Mouse (Mus musculus) hindbrain, embryonic 11.5 days (tissue): ENCODE data around the gene Cyth3. TPM values are rescaled to one million over a fixed set of nuclear protein-coding genes. Genes with fewer than 3 reads are reported as not detected.

ENCODE experiments used
- ATAC-seq: fragments of 200-750 bp; cut with Nextera tagmentation; 2 replicates; pipeline ENCODE4 v1.8.0; 2017; ENCODE audit warnings: mild to moderate bottlenecking, moderate TSS enrichment, moderate library complexity; ENCODE audit not compliant: low FRiP score
- DNase-seq: peaks from one replicate; pipeline ENCODE4 v3.0.0-alpha.2; 2015; ENCODE audit warnings: low spot score
- H3K27ac ChIP-seq: fragments of 300-500 bp; sonication (generic); 2 replicates; pipeline ENCODE4 v1.5.1; 2014; ENCODE audit warnings: mild to moderate bottlenecking, low read depth, low read length
- H3K27me3 ChIP-seq: fragments of 300-500 bp; sonication (generic); 2 replicates; pipeline ENCODE4 v1.6.1; 2014; ENCODE audit warnings: mild to moderate bottlenecking, low read length, moderate library complexity, mixed read lengths; ENCODE audit not compliant: control insufficient read depth, insufficient read depth
- H3K36me3 ChIP-seq: fragments of 300-500 bp; sonication (generic); 2 replicates; pipeline ENCODE4 v1.6.1; 2014; ENCODE audit warnings: mild to moderate bottlenecking, low read length, moderate library complexity, mixed read lengths; ENCODE audit not compliant: control insufficient read depth, insufficient read depth
- H3K4me1 ChIP-seq: fragments of 300-500 bp; sonication (generic); replicated peaks from 2 replicates; pipeline ENCODE4 v1.6.1; 2014; ENCODE audit warnings: low read length, mixed read lengths; ENCODE audit not compliant: control insufficient read depth, insufficient read depth
- H3K4me2 ChIP-seq: fragments of 300-500 bp; sonication (generic); replicated peaks from 2 replicates; pipeline ENCODE4 v1.6.1; 2014; ENCODE audit warnings: mild to moderate bottlenecking, low read depth, low read length
- H3K4me3 ChIP-seq: fragments of 300-500 bp; sonication (generic); 2 replicates; pipeline ENCODE4 v1.5.1; 2014; ENCODE audit warnings: low read depth, low read length
- H3K9ac ChIP-seq: fragments of 300-500 bp; sonication (generic); 2 replicates; pipeline ENCODE4 v1.6.1; 2014; ENCODE audit warnings: low read depth, low read length
- H3K9me3 ChIP-seq: fragments of 300-500 bp; sonication (generic); 2 replicates; pipeline ENCODE4 v1.6.1; 2016; ENCODE audit warnings: low read length; ENCODE audit not compliant: control insufficient read depth
- WGBS: fragments of 180-500 bp; shearing (Covaris S2); extraction: QIAGEN DNeasy Blood & Tissue Kit; methylation state at CpG from one replicate; pipeline ENCODE4 v1.1.7; 2014; 5-methylcytosine and 5-hydroxymethylcytosine counted together
- polyA plus RNA-seq: library from polyadenylated mRNA; unstranded; fragments of >200 nt; fragmentation: Nextera tagmentation; extraction: Ambion mirVana; gene quantifications from 2 replicates; pipeline ENCODE4 v1.2.1, GENCODE M21; 2014

Gene Cyth3
- polyA plus RNA-seq, 1 experiment from 2014 or later: 30.3 TPM

DNA sequence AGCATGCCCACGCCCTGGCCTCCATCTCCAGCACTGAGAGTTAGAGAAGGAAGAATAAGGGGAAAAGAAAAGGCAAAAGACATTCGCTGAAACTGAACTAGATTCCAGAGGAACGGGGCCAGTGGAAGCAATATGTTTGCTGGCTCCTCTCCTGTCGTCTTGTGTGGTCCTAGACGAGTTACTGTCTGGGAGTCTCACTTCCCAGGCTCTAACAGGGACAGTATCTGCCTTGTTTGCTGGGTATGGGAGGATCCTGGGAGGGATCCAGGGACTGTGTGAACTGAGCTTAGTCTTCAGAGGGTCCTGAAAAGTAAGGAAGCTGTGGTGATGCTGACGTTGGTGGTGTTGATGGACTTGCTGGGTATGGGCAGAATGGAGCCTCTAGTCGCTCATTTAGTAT, 10.3 kb upstream of the Cyth3 start:
- Histone ChIP-seq H3K27me3 (no peaks in the 10 kb centered on the region), H3K9ac (no peak overlapping the region), H3K9me3 (no peaks in the 10 kb centered on the region), H3K4me1 (no peaks in the 10 kb centered on the region), H3K36me3 (no peaks in the 10 kb centered on the region), H3K27ac (no peak overlapping the region), H3K4me2 (no peak overlapping the region), H3K4me3 (no peak overlapping the region)
- DNase-seq: no peak
- 83% methylated on average over 7 of the region's 7 CpGs for WGBS
- ATAC-seq: no peak

DNA sequence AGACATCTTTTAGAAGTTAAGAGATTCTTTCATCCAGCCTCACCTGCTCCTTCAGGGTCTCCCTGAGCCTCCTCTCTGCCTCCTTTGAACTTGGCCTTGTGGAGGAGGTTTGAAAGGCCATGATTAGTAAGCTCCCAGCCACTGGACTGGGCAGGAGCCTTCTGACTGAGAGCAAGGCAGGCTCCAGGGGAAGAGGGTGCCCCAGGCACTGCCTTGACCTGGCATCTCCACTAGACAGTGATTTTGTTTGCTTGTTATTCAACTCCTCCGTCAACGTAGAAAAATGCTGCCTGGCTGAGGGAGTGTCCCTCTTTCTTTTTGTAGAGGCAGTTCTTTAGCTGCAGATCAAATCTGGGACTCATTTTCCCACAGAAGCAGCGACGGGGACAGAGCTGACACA, 9.0 kb upstream of the Cyth3 start:
- ATAC-seq: no peak
- WGBS: 79% methylated on average over 4 of the region's 4 CpGs
- Histone ChIP-seq H3K4me1 (no peaks in the 10 kb centered on the region), H3K9me3 (no peaks in the 10 kb centered on the region), H3K27ac (no peak overlapping the region), H3K9ac (no peak overlapping the region), H3K4me3 (no peak overlapping the region), H3K36me3 (no peaks in the 10 kb centered on the region), H3K4me2 (no peak overlapping the region), H3K27me3 (no peaks in the 10 kb centered on the region)
- DNase-seq: no peak

DNA sequence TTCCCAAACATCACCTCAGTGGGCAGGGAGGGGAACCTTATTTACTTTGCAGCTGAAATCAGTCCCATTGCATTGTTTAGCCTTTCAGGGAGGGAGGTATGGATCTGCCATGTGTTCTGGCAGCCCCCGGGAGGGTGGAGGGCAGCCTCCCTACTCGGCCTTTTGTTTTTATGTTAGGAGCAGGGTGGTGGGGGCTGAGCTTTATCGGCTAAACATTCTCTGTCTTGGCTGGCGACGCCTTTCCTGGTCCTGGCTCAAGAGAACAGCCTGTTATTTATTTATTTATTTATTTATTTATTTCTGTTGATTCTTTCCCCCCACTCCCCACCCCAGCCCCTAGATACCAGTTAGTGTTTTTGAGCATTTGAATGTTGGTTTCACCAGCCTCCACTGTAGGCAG, 7.7 kb upstream of the Cyth3 start:
- Histone ChIP-seq H3K27ac (no peak overlapping the region), H3K36me3 (no peaks in the 10 kb centered on the region), H3K27me3 (no peaks in the 10 kb centered on the region), H3K9ac (no peak overlapping the region), H3K4me3 (no peak overlapping the region), H3K4me1 (no peaks in the 10 kb centered on the region), H3K4me2 (no peak overlapping the region), H3K9me3 (no peaks in the 10 kb centered on the region)
- WGBS: 75% methylated on average over 5 of the region's 5 CpGs
- no peak for DNase-seq
- no peak for ATAC-seq

DNA sequence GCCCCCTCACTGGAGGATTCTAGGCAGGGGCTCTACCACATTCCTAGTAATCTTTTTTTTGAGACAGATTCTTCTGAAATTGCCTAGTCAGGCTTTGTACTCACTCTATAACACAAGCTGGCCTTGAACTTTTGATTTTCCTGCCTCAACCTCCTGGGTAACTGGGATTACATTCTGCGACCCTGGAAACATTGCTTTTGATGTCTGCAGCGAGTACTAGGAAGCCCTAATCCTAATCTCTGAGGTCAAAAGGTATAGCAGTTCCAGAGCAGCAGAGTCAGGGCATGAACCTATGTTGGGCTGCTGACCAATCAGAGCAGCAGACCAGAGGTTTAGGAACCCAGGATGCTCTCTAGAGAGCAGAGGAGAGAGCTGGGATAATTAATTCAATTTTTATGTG, 6.9 kb upstream of the Cyth3 start:
- no peak for DNase-seq
- no peak overlapping the region for H3K4me2 ChIP-seq
- no peak overlapping the region for H3K27ac ChIP-seq
- no peak overlapping the region for H3K4me3 ChIP-seq
- ATAC-seq: no peak
- H3K36me3 ChIP-seq: no peaks in the 10 kb centered on the region
- H3K4me1 ChIP-seq: no peaks in the 10 kb centered on the region
- 89% methylated on average over 2 of the region's 2 CpGs for WGBS
- no peaks in the 10 kb centered on the region for H3K27me3 ChIP-seq
- no peaks in the 10 kb centered on the region for H3K9me3 ChIP-seq
- H3K9ac ChIP-seq: no peak overlapping the region

DNA sequence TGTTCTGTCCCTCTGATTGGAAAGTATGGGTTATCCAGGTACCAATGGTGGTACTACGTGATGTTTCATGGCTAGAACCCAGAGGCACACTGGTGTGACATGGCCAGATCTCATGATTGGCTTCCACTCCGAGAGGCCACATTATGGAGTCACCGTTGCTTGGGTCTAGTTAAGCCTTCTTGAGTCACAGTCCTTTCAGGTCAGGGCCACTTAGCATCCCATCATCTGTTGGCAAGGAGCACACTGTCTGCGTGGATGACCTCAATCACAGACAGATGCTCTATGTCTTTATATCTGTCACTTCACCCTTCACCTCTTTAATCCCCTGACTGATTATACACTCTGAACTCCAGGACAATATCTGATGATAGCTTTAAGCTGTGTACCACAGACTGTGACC, 6.1 kb upstream of the Cyth3 start:
- H3K9ac ChIP-seq: no peak overlapping the region
- H3K27me3 ChIP-seq: no peaks in the 10 kb centered on the region
- H3K4me2 ChIP-seq: no peak overlapping the region
- WGBS: 81% methylated on average over 4 of the region's 4 CpGs
- H3K4me1 ChIP-seq: no peaks in the 10 kb centered on the region
- H3K4me3 ChIP-seq: no peak overlapping the region
- ATAC-seq (no peak), DNase-seq (no peak)
- H3K9me3 ChIP-seq: no peaks in the 10 kb centered on the region
- H3K27ac ChIP-seq: no peak overlapping the region
- H3K36me3 ChIP-seq: no peaks in the 10 kb centered on the region

DNA sequence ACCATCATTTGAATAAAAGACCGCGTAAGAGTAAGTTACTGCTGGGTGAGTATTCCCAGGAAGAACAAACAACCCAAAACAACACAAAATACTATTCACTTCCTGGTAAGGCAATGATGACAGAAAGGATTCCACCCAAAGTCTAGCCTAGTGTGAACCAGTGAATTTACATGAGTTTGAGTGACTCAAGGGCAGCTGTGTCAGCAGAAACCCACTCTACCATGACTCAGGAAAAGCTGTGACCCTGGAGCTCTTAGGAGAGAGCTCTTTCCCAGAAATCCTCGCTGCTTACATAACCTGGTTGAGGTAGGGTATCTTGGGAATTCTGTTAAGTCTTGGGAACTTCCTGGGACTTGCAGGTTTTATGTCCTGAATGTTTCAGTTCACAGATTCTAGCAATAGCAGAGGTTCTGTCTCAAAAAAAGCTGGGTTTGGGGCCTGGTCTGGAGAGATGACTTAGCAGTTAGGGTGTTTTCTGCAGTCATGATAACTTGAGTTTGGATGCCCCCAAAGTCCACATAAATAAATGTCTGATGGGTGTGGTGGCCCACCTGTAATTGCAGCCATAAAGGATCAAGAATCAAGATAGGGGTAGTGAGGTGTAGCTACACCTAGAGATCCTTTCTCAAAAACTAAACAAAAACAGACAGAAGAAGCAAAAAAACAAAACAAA, 5.5 kb upstream of the Cyth3 start:
- Histone ChIP-seq H3K9me3 (no peaks in the 10 kb centered on the region), H3K4me3 (no peak overlapping the region), H3K27me3 (no peaks in the 10 kb centered on the region), H3K27ac (no peak overlapping the region), H3K4me2 (no peak overlapping the region), H3K36me3 (no peaks in the 10 kb centered on the region), H3K9ac (no peak overlapping the region), H3K4me1 (no peaks in the 10 kb centered on the region)
- DNase-seq (no peak), ATAC-seq (no peak)
- 94% methylated on average over 3 of the region's 3 CpGs for WGBS

DNA sequence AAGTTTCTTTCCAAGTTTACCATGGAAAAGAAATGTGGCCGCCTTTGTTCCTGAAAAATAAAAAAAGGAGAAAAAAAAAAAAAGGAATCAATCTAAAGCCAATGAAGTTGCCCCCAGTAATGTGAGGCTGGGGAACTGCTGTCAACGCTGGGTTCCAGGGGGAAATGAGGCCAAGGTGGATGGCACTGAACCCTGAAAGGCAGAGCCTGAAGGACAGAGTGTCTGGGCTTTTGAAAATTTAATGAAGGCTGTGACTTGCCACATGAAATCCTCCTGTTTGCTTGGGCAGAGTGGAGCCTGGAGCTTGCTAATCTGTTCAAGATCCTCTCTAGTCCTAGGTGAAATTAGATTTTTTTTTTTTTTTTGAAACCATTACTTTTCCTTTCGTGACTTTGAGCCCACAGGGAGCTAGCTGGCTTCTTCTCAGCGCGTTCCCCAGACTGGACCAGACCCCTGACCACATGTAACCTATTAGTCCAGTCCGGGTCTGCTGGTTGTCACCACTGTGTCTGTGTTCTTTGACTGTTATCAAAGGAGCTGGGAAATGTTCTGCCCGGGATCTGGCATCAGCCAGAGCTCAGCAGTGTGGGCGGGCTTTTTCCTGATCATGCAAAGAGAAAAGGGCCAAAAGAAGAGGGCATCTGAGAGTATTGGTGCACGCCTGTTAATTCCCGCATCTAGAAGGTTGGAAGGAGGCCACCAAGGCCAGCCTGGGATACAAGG, 4.6 kb upstream of the Cyth3 start:
- WGBS: 58% methylated on average over 10 of the region's 10 CpGs
- no peak overlapping the region for H3K4me3 ChIP-seq
- no peaks in the 10 kb centered on the region for H3K36me3 ChIP-seq
- DNase-seq (no peak), ATAC-seq (no peak)
- no peaks in the 10 kb centered on the region for H3K27me3 ChIP-seq
- no peak overlapping the region for H3K4me2 ChIP-seq
- H3K4me1 ChIP-seq: no peaks in the 10 kb centered on the region
- no peak overlapping the region for H3K27ac ChIP-seq
- H3K9me3 ChIP-seq: no peaks in the 10 kb centered on the region
- no peak overlapping the region for H3K9ac ChIP-seq

DNA sequence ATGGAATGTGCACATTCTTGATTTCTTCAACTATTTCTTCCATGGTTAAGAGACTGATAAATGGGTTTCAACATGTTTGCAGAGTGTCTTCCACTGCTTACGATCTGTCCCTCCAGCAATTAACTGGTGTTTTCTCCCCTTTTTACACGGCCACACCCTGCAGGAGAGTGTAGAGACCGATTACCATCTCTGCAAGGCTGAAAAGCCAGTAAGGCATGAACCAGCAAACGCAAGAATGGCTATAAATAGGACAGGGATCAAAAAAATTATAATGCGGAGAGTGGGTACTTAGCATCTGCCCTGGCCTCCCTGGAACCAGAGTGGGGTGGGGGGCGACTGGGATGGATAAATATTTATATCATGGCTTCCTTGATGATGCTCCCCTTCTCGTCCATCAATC, 3.7 kb upstream of the Cyth3 start:
- 75% methylated on average over 7 of the region's 7 CpGs for WGBS
- H3K9ac ChIP-seq: no peak overlapping the region
- peaks cover 2% of the 10 kb centered on the region; the same call in 1 of the 2 replicates for H3K4me1 ChIP-seq
- H3K4me2 ChIP-seq: no peak overlapping the region
- H3K36me3 ChIP-seq: no peaks in the 10 kb centered on the region
- ATAC-seq (no peak), DNase-seq (no peak)
- H3K27me3 ChIP-seq: no peaks in the 10 kb centered on the region
- no peak overlapping the region for H3K4me3 ChIP-seq
- H3K27ac ChIP-seq: no peak overlapping the region
- H3K9me3 ChIP-seq: no peaks in the 10 kb centered on the region

DNA sequence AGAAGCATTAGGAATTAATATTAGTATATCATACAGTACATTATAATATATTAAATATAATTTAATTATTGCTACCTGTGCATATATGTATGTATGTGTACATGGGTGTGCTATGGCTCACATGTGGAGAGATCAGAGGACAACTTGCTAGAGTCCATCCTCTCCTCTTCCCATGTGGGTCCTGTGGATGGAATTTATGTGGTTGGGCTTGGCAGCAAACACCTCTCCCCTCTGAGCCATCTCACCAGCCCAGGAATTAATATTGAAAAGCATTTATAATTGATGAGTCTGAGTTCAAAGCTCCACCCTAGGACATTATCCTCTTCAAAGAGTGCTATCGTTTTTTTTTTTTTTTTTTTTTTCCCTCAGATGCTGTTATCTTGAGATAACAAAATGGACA, 2.1 kb upstream of the Cyth3 start:
- WGBS: 52% methylated on average over 1 of the region's 1 CpGs
- DNase-seq: no peak

More for the DNA sequence above, 2.1 kb upstream of the Cyth3 start:
- no peak overlapping the region for H3K9ac ChIP-seq
- H3K36me3 ChIP-seq: no peaks in the 10 kb centered on the region
- H3K9me3 ChIP-seq: no peaks in the 10 kb centered on the region
- H3K4me3 ChIP-seq: no peak overlapping the region
- ATAC-seq: no peak
- H3K4me2 ChIP-seq: no peak overlapping the region
- peaks cover 2% of the 10 kb centered on the region; the same call in 1 of the 2 replicates for H3K4me1 ChIP-seq
- H3K27ac ChIP-seq: no peak overlapping the region
- no peaks in the 10 kb centered on the region for H3K27me3 ChIP-seq
